Mouse (Mus musculus): ENCODE results near the gene Rph3al.

DNA sequence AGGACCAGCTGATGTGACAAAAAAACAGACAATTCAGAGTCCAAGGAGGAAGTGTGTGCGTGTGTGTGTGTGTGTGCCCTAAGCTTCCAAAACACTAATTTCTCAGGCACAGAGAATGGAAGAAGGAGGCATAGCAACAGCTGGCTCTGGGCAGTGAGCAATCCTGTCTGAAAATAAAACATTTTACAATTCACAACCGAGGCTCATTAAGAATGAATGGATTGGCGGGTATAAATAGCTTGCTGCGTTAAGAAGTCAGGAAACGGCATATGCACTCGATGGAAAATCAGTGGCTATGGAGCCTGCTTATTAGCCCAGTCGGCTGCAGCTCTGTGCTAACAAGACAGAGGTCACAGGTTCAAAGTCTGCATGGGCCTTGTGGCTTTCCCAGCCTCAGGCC lies 92.6 kb downstream of the Rph3al start:
- TF ChIP-seq GATA1 (IDR thresholded peaks at IDR 0.05; ENCODE audit: borderline replicate concordance, low read length) (no peak), CTCF (IDR thresholded peaks at IDR 0.05; ENCODE audit: low read depth, low read length) (no peak)
